10 mouse cellular contexts compared by ENCODE assay signal in the genomic region with DNA sequence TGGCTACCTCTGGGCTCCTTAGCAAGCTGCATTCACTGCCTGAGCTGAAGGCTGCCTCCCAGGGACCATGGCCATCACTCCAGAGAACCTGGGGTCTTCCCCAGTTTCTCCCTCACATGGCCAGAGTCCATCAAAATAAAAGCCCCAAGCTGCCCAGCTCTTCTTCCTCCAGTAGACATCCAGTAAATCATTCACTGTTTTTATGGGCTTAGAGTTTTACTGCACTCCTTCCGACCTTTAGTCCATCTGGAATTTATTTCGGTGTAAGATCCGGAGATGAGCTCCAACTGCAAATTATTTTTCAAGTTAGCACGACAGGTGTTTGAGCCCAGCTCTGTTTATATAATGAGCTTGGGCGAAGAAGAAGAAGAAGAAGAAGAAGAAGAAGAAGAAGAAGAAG.
"Had no signal": no experiment of that assay in that cellular context is flagged by ENCODE, and none has a peak within 500 bp of the region (broad histone marks: within the 10 kb centered on the region; RNA-seq: fewer than 3 reads in every experiment).

No protein-coding gene starts in this region.

- H3K27me3 ChIP-seq: limb, embryonic 13.5 days; midbrain, embryonic 12.5 days had no signal

- H3K27ac ChIP-seq: hindbrain, embryonic 14.5 days; limb, embryonic 13.5 days; liver, embryonic 14.5 days; midbrain, embryonic 12.5 days; stomach, postnatal 0 days had no signal

- H3K4me2 ChIP-seq: hindbrain, embryonic 14.5 days; limb, embryonic 13.5 days; midbrain, embryonic 12.5 days had no signal

- DNase-seq: left cerebral cortex, postnatal 4 days; lung, adult 18-20 months; right cerebral cortex, adult 18-20 months; right cerebral cortex, postnatal 25 days; thymus, postnatal 4 days had no signal

- H3K9me3 ChIP-seq: limb, embryonic 13.5 days; midbrain, embryonic 12.5 days had no signal

- H3K4me3 ChIP-seq: limb, embryonic 13.5 days; midbrain, embryonic 12.5 days had no signal

- H3K4me1 ChIP-seq: limb, embryonic 13.5 days; midbrain, embryonic 12.5 days had no signal

- H3K36me3 ChIP-seq: limb, embryonic 13.5 days; midbrain, embryonic 12.5 days had no signal

- H3K9ac ChIP-seq: hindbrain, embryonic 14.5 days; limb, embryonic 13.5 days; liver, embryonic 14.5 days; midbrain, embryonic 12.5 days had no signal
